Mouse (Mus musculus) bone marrow, adult 2 months (tissue): Measurements from ENCODE around the gene Atp6v1g2. TPM values are rescaled to one million over a fixed set of nuclear protein-coding genes. Genes with fewer than 3 reads are reported as not detected.

ENCODE experiments used
- H3K27ac ChIP-seq: fragments of 200-500 bp; 2 replicates; pipeline ENCODE4 v1.5.1; 2012; ENCODE audit warnings: low read depth, mild to moderate bottlenecking, control low read depth, inconsistent platforms, low read length; ENCODE audit not compliant: control insufficient read depth, poor library complexity, insufficient read depth
- H3K4me1 ChIP-seq: fragments of 200-500 bp; 2 replicates; pipeline ENCODE4 v1.6.1; 2011; ENCODE audit warnings: low read length; ENCODE audit not compliant: control insufficient read depth, insufficient read depth
- H3K4me3 ChIP-seq: fragments of 200-500 bp; replicated peaks from 2 replicates; pipeline ENCODE3; 2011; ENCODE audit warnings: mild to moderate bottlenecking, low read depth, low read length, control low read depth; ENCODE audit not compliant: control insufficient read depth
- CTCF ChIP-seq: fragments of 200-500 bp; IDR thresholded peaks from 2 replicates; pipeline ENCODE4 v1.5.1; 2011; ENCODE audit warnings: low read length, control low read depth; ENCODE audit not compliant: control insufficient read depth, insufficient read depth
- POLR2A ChIP-seq: fragments of 200-500 bp; IDR thresholded peaks from 2 replicates; pipeline ENCODE4 v1.6.1; 2011; ENCODE audit warnings: low read depth, mild to moderate bottlenecking, control low read depth, low read length, borderline replicate concordance; ENCODE audit not compliant: control insufficient read depth
- WGBS: fragments of 180-500 bp; shearing (Covaris S2); methylation state at CpG from one replicate; pipeline ENCODE4 v1.1.7; 2018; 5-methylcytosine and 5-hydroxymethylcytosine counted together
- polyA plus RNA-seq: library from polyadenylated mRNA; stranded (reverse); fragments of >200 nt; gene quantifications from 2 replicates; pipeline ENCODE4 v1.2.4, GENCODE M21; 2011; ENCODE audit warnings: low replicate concordance; ENCODE audit not compliant: missing spikeins, insufficient read depth, insufficient read length

The Atp6v1g2 gene
- polyA plus RNA-seq, 1 experiment = 9.9 TPM

- 80% methylated on average over 3 of the region's 3 CpGs for WGBS
Measured at GRCm38 (mm10) chr17:35272249-35272648, 38.8 kb downstream of the Atp6v1g2 start.

GRCm38 (mm10) chr17:35274770-35275169, 41.3 kb downstream of the Atp6v1g2 start:
- peaks cover 1% of the 10 kb centered on the region; the same call in 1 of the 2 replicates for H3K4me1 ChIP-seq
- WGBS = 2% methylated on average over 11 of the region's 11 CpGs
- TF ChIP-seq POLR2A = no peak
- peak; percentile 89 for TF ChIP-seq CTCF
- no peak overlapping the region for H3K4me3 ChIP-seq
- H3K27ac ChIP-seq = no peak overlapping the region

More at GRCm38 (mm10) chr17:35272249-35272648, 38.8 kb downstream of the Atp6v1g2 start:
- H3K4me1 ChIP-seq = peaks cover 1% of the 10 kb centered on the region; the same call in 1 of the 2 replicates
- H3K27ac ChIP-seq = no peak overlapping the region
- H3K4me3 ChIP-seq = no peak overlapping the region
- TF ChIP-seq CTCF = no peak
- no peak for TF ChIP-seq POLR2A

DNA sequence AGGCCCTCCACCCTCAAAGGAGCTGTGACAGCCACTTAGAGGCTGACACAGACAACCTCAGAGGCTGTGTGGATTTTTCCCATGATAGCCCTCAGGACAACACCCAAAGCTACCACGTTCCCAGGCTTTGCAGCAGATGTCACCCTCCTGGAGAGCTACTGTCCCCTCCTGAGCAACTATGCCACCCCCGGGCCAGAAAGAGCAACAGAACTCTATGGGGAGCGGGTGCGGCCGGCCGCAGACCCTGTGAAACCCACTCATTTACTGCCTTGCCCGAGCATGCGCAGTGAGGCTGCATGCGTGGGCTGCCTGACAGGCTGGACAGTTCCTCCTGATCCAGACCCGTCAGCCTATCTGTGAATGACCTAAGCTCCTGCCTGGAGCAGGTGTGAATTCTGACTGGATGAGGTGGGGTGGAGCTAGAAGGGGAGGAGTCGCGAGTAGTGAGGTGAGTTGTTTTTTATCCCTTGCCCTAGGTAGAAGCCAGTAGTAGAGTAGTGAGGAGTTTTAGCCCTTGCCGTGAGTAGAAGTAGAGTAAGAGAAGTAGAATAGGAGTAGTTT, 42.9 kb downstream of the Atp6v1g2 start:
- WGBS = 27% methylated on average over 13 of the region's 13 CpGs
- Histone ChIP-seq H3K4me3 (no peak overlapping the region), H3K4me1 (peaks cover 1% of the 10 kb centered on the region; the same call in 1 of the 2 replicates), H3K27ac (no peak overlapping the region)
- no peak for TF ChIP-seq POLR2A
- no peak for TF ChIP-seq CTCF

DNA sequence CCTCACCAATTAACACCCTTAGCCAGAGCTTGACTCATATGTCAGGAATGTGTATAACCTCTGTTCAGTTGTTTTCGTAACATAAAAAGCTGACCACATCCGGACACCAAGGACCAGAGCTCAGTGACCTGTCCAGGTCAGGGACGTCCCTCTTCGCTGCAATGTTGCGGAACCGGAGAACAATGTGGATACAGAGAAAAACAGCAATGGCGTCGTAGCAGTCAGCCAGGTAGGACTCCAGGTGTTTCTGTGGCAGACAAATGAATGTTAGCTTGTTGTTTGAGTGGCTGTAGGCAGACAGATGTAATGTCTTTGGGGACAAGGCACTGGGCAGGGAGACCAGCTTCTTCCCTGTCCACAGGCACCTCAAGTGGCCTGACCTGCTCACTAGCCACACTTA, 44.6 kb downstream of the Atp6v1g2 start:
- Histone ChIP-seq H3K4me3 (no peak overlapping the region), H3K4me1 (peaks cover 1% of the 10 kb centered on the region; the same call in 1 of the 2 replicates), H3K27ac (no peak overlapping the region)
- TF ChIP-seq POLR2A (no peak), CTCF (no peak)
- 71% methylated on average over 8 of the region's 8 CpGs for whole genome bisulfite sequencing

DNA sequence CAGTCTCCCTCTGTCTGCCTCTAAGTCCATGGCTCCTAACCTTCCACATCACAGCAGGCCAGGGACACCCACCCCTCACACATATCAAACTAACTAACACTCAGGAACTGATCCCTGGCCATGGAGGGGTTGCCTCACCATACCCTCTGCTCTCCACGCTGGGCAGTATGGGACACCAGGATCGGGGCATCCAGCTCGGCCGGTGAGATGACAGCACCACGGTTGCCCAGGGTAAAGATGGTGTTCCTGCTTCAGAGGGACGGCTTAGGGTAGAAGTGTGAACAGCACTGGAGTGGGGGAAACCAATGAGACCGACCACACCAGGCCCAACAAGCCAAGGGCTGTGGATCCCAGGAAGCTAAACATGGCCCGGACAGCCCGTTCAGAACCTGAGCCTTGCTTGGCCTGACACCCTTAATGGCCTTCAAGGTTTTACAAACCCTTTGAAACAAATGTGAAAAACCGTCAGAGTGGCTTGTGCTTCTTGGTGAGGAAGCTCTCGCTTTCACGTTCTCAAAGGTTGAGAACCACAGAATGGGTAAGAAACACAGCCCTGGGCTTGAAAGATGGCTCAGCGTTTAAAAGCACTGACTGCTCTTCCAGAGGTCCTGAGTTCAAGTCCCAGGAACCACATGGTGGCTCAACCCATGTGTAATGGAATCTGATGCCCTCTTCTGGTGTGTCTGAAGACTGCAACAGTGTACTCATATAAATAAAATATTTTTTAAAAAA, 45.7 kb downstream of the Atp6v1g2 start:
- peaks cover 1% of the 10 kb centered on the region; the same call in 1 of the 2 replicates for H3K4me1 ChIP-seq
- no peak overlapping the region for H3K4me3 ChIP-seq
- TF ChIP-seq CTCF (no peak), POLR2A (no peak)
- H3K27ac ChIP-seq = no peak overlapping the region
- 82% methylated on average over 13 of the region's 13 CpGs for WGBS

DNA sequence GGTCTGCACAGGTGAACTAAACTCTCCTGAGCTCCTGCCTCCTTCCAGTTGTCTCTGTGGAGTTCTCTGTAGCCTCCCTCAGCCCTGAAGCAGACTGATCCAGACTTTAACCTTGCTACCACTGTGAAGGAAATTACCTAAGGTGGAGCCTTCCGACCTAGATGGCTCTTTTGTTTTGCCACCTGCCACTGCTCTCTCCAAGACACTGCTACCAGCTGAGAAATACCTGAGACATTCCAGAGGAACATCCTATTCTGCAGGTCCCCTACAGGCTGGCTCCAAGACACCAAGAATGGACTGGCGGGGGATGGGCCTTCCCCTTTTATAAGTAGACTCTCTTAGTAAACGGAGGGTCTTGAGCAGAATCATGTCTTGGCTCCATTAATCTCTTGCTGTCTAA, 46.8 kb downstream of the Atp6v1g2 start:
- TF ChIP-seq CTCF = no peak
- TF ChIP-seq POLR2A = no peak
- 68% methylated on average over 3 of the region's 3 CpGs for WGBS
- Histone ChIP-seq H3K4me3 (no peak overlapping the region), H3K4me1 (no peaks in the 10 kb centered on the region), H3K27ac (no peak overlapping the region)

DNA sequence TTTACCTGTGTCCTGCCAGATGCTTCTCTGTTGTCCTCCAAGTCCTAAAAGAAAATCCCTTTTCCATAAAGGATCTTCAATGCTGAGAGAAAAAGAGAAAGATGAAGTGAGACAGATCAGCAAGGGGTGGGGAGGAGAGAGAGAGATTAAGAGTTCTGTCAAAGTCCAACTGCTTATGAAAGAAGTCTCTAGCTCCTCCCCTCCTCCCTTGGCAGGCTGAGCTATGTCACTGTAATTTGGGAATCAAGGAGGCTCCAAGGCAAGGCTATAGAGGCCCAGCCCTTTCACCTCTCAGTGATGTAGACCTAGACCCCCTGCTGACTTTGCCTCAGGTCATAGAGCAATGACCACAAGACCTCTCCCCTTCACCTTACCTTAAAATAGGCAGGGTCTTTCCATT, 52.0 kb downstream of the Atp6v1g2 start:
- Histone ChIP-seq H3K4me3 (no peak overlapping the region), H3K27ac (no peak overlapping the region), H3K4me1 (no peaks in the 10 kb centered on the region)
- TF ChIP-seq CTCF (no peak), POLR2A (no peak)

Other genes starting within 250 kb of the Atp6v1g2 start
- 117 and 158 TPM in 2 replicates for gene Vars, start 232.7 kb upstream of the Atp6v1g2 start, polyA plus RNA-seq
- gene Vwa7, start 217.1 kb upstream of the Atp6v1g2 start, polyA plus RNA-seq = 0.77 and 1.2 TPM in 2 replicates
- gene Sapcd1, start 205.6 kb upstream of the Atp6v1g2 start, polyA plus RNA-seq = 18.9 and 31.7 TPM in 2 replicates
- gene Msh5, start 186.9 kb upstream of the Atp6v1g2 start, polyA plus RNA-seq = 12.1 and 17.2 TPM in 2 replicates
- gene Clic1, start 183.7 kb upstream of the Atp6v1g2 start, polyA plus RNA-seq = 76.2 and 141 TPM in 2 replicates
- 12.5 and 15.2 TPM in 2 replicates for gene Ddah2, start 174.6 kb upstream of the Atp6v1g2 start, polyA plus RNA-seq
- gene Ly6g6c, start 168.3 kb upstream of the Atp6v1g2 start, polyA plus RNA-seq = 1.6 and 1.7 TPM in 2 replicates
- gene Mpig6b, start 167.5 kb upstream of the Atp6v1g2 start, polyA plus RNA-seq = 16.5 and 35.6 TPM in 2 replicates
- gene Ly6g6e, start 156.8 kb upstream of the Atp6v1g2 start, polyA plus RNA-seq = 1.3 TPM in 1 of 2 replicates, not detected in the other
- 9.2 and 26.2 TPM in 2 replicates for gene Ly6g6d, start 155.6 kb upstream of the Atp6v1g2 start, polyA plus RNA-seq
- gene Ly6g6f, start 148.1 kb upstream of the Atp6v1g2 start, polyA plus RNA-seq = 14.3 and 53.1 TPM in 2 replicates
- 48.7 and 73.1 TPM in 2 replicates for gene Abhd16a, start 144.4 kb upstream of the Atp6v1g2 start, polyA plus RNA-seq
- not detected in 2 replicates for gene Ly6g5c, start 125.4 kb upstream of the Atp6v1g2 start, polyA plus RNA-seq
- 3.4 and 4.7 TPM in 2 replicates for gene Ly6g5b, start 118.2 kb upstream of the Atp6v1g2 start, polyA plus RNA-seq
- gene Gpank1, start 112.2 kb upstream of the Atp6v1g2 start, polyA plus RNA-seq = 29.8 and 39.0 TPM in 2 replicates
- gene Csnk2b, start 111.6 kb upstream of the Atp6v1g2 start, polyA plus RNA-seq = 155 and 166 TPM in 2 replicates
- 6.8 and 20.2 TPM in 2 replicates for gene D17H6S53E, start 107.3 kb upstream of the Atp6v1g2 start, polyA plus RNA-seq
- 6.0 TPM in 1 of 2 replicates, not detected in the other for gene Apom, start 101.6 kb upstream of the Atp6v1g2 start, polyA plus RNA-seq
- gene Bag6, start 98.5 kb upstream of the Atp6v1g2 start, polyA plus RNA-seq = 104 and 195 TPM in 2 replicates
- gene Prrc2a, start 68.8 kb upstream of the Atp6v1g2 start, polyA plus RNA-seq = 208 and 214 TPM in 2 replicates
- 48.9 and 51.7 TPM in 2 replicates for gene Aif1, start 57.6 kb upstream of the Atp6v1g2 start, polyA plus RNA-seq
- 50.4 and 139 TPM in 2 replicates for gene Lst1, start 45.2 kb upstream of the Atp6v1g2 start, polyA plus RNA-seq
- 38.6 and 66.2 TPM in 2 replicates for gene Ltb, start 39.2 kb upstream of the Atp6v1g2 start, polyA plus RNA-seq
- 3.2 and 7.4 TPM in 2 replicates for gene Tnf, start 31.7 kb upstream of the Atp6v1g2 start, polyA plus RNA-seq
- gene Lta, start 28.3 kb upstream of the Atp6v1g2 start, polyA plus RNA-seq = 3.5 and 4.4 TPM in 2 replicates
- gene Gm16181, start 12.8 kb upstream of the Atp6v1g2 start, polyA plus RNA-seq = not detected in 2 replicates
- 9.9 and 24.9 TPM in 2 replicates for gene Nfkbil1, start 2.1 kb downstream of the Atp6v1g2 start, polyA plus RNA-seq
- gene Ddx39b, start 8.1 kb downstream of the Atp6v1g2 start, polyA plus RNA-seq = 275 and 374 TPM in 2 replicates
- gene H2-D1, start 29.1 kb downstream of the Atp6v1g2 start, polyA plus RNA-seq = 399 and 727 TPM in 2 replicates
- not detected in 2 replicates for gene H2-Q1, start 86.7 kb downstream of the Atp6v1g2 start, polyA plus RNA-seq
- gene H2-Q2, start 108.6 kb downstream of the Atp6v1g2 start, polyA plus RNA-seq = not detected in 2 replicates
- 62.5 and 82.4 TPM in 2 replicates for gene H2-Q4, start 146.0 kb downstream of the Atp6v1g2 start, polyA plus RNA-seq
- 52.3 and 95.2 TPM in 2 replicates for gene H2-Q6, start 191.2 kb downstream of the Atp6v1g2 start, polyA plus RNA-seq
- gene H2-Q7, start 205.5 kb downstream of the Atp6v1g2 start, polyA plus RNA-seq = 43.9 and 101 TPM in 2 replicates
- gene H2-Q10, start 236.4 kb downstream of the Atp6v1g2 start, polyA plus RNA-seq = 28.2 and 68.7 TPM in 2 replicates